Mouse (Mus musculus) intestine, embryonic 16.5 days (tissue): ENCODE data around the gene AC161166.1. TPM values are rescaled to one million over a fixed set of nuclear protein-coding genes. Genes with fewer than 3 reads are reported as not detected.

Experiments
- ATAC-seq: fragments of 200-750 bp; cut with Nextera tagmentation; 2 replicates; pipeline ENCODE4 v1.8.0; 2017; ENCODE audit warnings: moderate TSS enrichment, moderate library complexity
- H3K27ac ChIP-seq: fragments of 300-500 bp; sonication (generic); 2 replicates; pipeline ENCODE4 v1.5.1; 2014; ENCODE audit warnings: mild to moderate bottlenecking, low read length
- H3K27me3 ChIP-seq: fragments of 300-500 bp; sonication (generic); replicated peaks from 2 replicates; pipeline ENCODE4 v1.6.1; 2014; ENCODE audit warnings: low read length, control low read depth, mixed read lengths; ENCODE audit not compliant: control insufficient read depth, insufficient read depth
- H3K36me3 ChIP-seq: fragments of 300-500 bp; sonication (generic); 2 replicates; pipeline ENCODE4 v1.6.1; 2014; ENCODE audit warnings: low read length, control low read depth; ENCODE audit not compliant: control insufficient read depth, insufficient read depth
- H3K4me1 ChIP-seq: fragments of 300-500 bp; sonication (generic); 2 replicates; pipeline ENCODE4 v1.6.1; 2014; ENCODE audit warnings: low read length, control low read depth, mixed read lengths; ENCODE audit not compliant: control insufficient read depth, insufficient read depth
- H3K4me2 ChIP-seq: fragments of 300-500 bp; sonication (generic); 2 replicates; pipeline ENCODE4 v1.6.1; 2014; ENCODE audit warnings: low read depth, low read length, control low read depth
- H3K4me3 ChIP-seq: fragments of 300-500 bp; sonication (generic); 2 replicates; pipeline ENCODE4 v1.5.1; 2014; ENCODE audit warnings: mild to moderate bottlenecking, low read length
- H3K9ac ChIP-seq: fragments of 300-500 bp; sonication (generic); 2 replicates; pipeline ENCODE4 v1.6.1; 2014; ENCODE audit warnings: low read depth, low read length
- H3K9me3 ChIP-seq: fragments of 300-500 bp; sonication (generic); 2 replicates; pipeline ENCODE4 v1.6.1; 2016; ENCODE audit warnings: low read length, control low read depth; ENCODE audit not compliant: control insufficient read depth
- WGBS: fragments of 180-500 bp; shearing (Covaris S2); extraction: QIAGEN DNeasy Blood & Tissue Kit; methylation state at CpG from one replicate; pipeline ENCODE4 v1.1.7; 2014; 5-methylcytosine and 5-hydroxymethylcytosine counted together
- polyA plus RNA-seq: library from polyadenylated mRNA; unstranded; fragments of >200 nt; fragmentation: Nextera tagmentation; extraction: Ambion mirVana; gene quantifications from 2 replicates; pipeline ENCODE4 v1.2.1, GENCODE M21; 2015

Gene AC161166.1
- polyA plus RNA-seq, 1 experiment from 2014 or later, result 0.20 TPM

GRCm38 (mm10) chr7:24482208-24483020 lies 29.8 kb downstream of the AC161166.1 start:
- Histone ChIP-seq H3K4me3 (peak overlapping the region; percentile 67), H3K27ac (no peak overlapping the region), H3K36me3 (no peaks in the 10 kb centered on the region), H3K4me1 (peaks cover 13% of the 10 kb centered on the region), H3K9ac (peak overlapping the region; percentile 70), H3K9me3 (0 out of 2 replicates have a peak, but pooled peaks cover 5% of the 10 kb centered on the region), H3K27me3 (peaks cover 7% of the 10 kb centered on the region; the same call in 1 of the 2 replicates), H3K4me2 (peak overlapping the region; percentile 98)
- no peak; the same call in none of the 2 replicates for ATAC-seq
- WGBS, result 3% methylated on average over 20 of the region's 38 CpGs

DNA sequence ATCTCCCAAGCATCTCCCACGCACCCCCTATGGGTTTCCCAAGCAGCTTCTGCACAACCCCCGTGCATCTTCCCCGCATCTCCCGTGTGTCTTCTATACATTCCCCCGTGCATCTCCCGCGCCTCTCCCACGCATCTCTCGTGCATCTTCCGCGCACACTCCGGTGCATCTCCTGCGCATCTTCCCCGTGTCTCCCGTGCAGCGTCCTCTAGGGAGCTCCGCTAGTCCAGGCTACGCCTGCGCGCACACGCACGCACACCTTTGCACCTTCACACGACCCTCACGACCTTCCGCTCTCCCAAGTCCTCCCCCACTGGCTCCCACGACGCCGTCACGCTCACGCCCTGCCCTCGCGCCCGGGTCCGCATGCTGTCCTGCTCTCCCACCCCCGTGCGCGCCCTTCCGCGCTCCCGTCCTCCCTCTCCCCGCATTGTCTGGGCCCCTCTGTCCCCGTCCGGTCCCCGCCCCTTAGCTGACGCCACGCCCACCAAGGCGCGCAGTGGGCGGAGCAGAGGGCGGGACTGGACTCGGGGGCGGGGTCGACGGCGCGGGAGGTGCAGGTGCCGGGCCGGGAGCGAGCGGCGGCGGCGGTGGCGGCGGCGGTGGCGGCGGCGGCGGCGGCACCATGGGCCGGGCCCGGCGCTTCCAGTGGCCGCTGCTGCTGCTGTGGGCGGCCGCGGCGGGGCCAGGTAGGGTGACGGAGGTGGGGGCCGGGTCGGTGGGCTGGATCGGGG lies 30.6 kb downstream of the AC161166.1 start, which contains the start of gene Cadm4:
Cadm4 (plus strand) TSS at position 550 of the 734 bp plus-strand sequence.
- Histone ChIP-seq H3K9me3 (0 out of 2 replicates have a peak, but pooled peaks cover 6% of the 10 kb centered on the region), H3K4me3 (peak within 1 kb of the TSS; percentile 67), H3K9ac (peak within 1 kb of the TSS; percentile 70), H3K4me2 (peak within 1 kb of the TSS; percentile 98), H3K27ac (no peak within 1 kb of the TSS), H3K27me3 (peaks cover 7% of the 10 kb centered on the region; the same call in 1 of the 2 replicates), H3K4me1 (peaks cover 13% of the 10 kb centered on the region), H3K36me3 (no peaks in the 10 kb centered on the region)
- WGBS, result 2% methylated on average over 68 of the region's 83 CpGs
- ATAC-seq, result peak; percentile 87

- Histone ChIP-seq H3K27me3 (peaks cover 7% of the 10 kb centered on the region; the same call in 1 of the 2 replicates), H3K9ac (peak overlapping the region; percentile 70; the same call in 1 of the 2 replicates), H3K4me2 (peak overlapping the region; percentile 98), H3K4me3 (peak overlapping the region; percentile 67), H3K9me3 (0 out of 2 replicates have a peak, but pooled peaks cover 6% of the 10 kb centered on the region), H3K4me1 (peaks cover 13% of the 10 kb centered on the region), H3K27ac (no peak overlapping the region), H3K36me3 (no peaks in the 10 kb centered on the region)
- WGBS, result 15% methylated on average over 14 of the region's 14 CpGs
- ATAC-seq, result peak; percentile 36
Observed at GRCm38 (mm10) chr7:24480986-24481473, 31.2 kb downstream of the AC161166.1 start.

- no peak overlapping the region for H3K4me3 ChIP-seq
- no peak overlapping the region for H3K4me2 ChIP-seq
- no peak for ATAC-seq
- peaks cover 7% of the 10 kb centered on the region; the same call in 1 of the 2 replicates for H3K27me3 ChIP-seq
- WGBS, result 58% methylated on average over 18 of the region's 18 CpGs
- H3K9me3 ChIP-seq, result 0 out of 2 replicates have a peak, but pooled peaks cover 6% of the 10 kb centered on the region
- H3K9ac ChIP-seq, result 0 out of 2 replicates have a peak overlapping the region, but pooled peaks have one; percentile 38
- peaks cover 14% of the 10 kb centered on the region for H3K4me1 ChIP-seq
- no peaks in the 10 kb centered on the region for H3K36me3 ChIP-seq
- no peak overlapping the region for H3K27ac ChIP-seq
Observed at GRCm38 (mm10) chr7:24480121-24480941, 31.9 kb downstream of the AC161166.1 start.

GRCm38 (mm10) chr7:24479685-24480084 lies 32.6 kb downstream of the AC161166.1 start:
- ATAC-seq, result no peak
- H3K4me1 ChIP-seq, result peaks cover 16% of the 10 kb centered on the region
- no peak overlapping the region for H3K4me3 ChIP-seq
- no peaks in the 10 kb centered on the region for H3K36me3 ChIP-seq
- H3K9me3 ChIP-seq, result 0 out of 2 replicates have a peak, but pooled peaks cover 6% of the 10 kb centered on the region
- 93% methylated on average over 2 of the region's 2 CpGs for WGBS
- peaks cover 7% of the 10 kb centered on the region; the same call in 1 of the 2 replicates for H3K27me3 ChIP-seq
- H3K9ac ChIP-seq, result no peak overlapping the region
- no peak overlapping the region for H3K27ac ChIP-seq
- no peak overlapping the region for H3K4me2 ChIP-seq

GRCm38 (mm10) chr7:24478911-24479310 lies 33.3 kb downstream of the AC161166.1 start:
- peaks cover 16% of the 10 kb centered on the region for H3K4me1 ChIP-seq
- 85% methylated on average over 5 of the region's 5 CpGs for WGBS

DNA sequence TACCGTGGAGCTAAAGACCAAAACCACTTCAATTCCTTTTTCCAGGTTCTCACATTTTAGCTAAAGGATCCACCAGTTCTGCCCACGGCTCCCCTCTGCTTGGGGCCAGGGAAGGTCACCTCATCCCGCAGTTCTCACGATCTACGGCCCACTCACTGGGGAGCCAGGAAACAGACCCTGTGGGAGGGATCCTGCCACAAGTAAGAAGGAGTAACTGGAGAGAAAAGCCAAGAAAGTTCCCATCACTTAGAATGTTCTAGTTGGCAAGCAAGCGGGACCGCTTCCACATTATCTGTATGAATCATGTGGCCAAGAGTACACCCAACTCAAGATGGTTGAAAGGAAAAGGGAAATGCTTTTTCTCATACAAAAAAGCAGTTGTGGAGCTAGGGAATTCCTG lies 35.4 kb downstream of the AC161166.1 start:
- no peak overlapping the region for H3K27ac ChIP-seq
- no peak overlapping the region for H3K9ac ChIP-seq
- H3K9me3 ChIP-seq, result peaks cover 10% of the 10 kb centered on the region
- WGBS, result 84% methylated on average over 7 of the region's 7 CpGs
- peaks cover 16% of the 10 kb centered on the region for H3K4me1 ChIP-seq
- no peak for ATAC-seq
- H3K36me3 ChIP-seq, result 0 out of 2 replicates have a peak, but pooled peaks cover 3% of the 10 kb centered on the region
- H3K4me2 ChIP-seq, result no peak overlapping the region
- H3K4me3 ChIP-seq, result no peak overlapping the region
- H3K27me3 ChIP-seq, result peaks cover 4% of the 10 kb centered on the region; the same call in 1 of the 2 replicates

More at GRCm38 (mm10) chr7:24478911-24479310, 33.3 kb downstream of the AC161166.1 start:
- no peak overlapping the region for H3K27ac ChIP-seq
- no peaks in the 10 kb centered on the region for H3K36me3 ChIP-seq
- H3K9ac ChIP-seq, result no peak overlapping the region
- no peak overlapping the region for H3K4me2 ChIP-seq
- no peak overlapping the region for H3K4me3 ChIP-seq
- ATAC-seq, result no peak
- peaks cover 7% of the 10 kb centered on the region; the same call in 1 of the 2 replicates for H3K27me3 ChIP-seq
- 0 out of 2 replicates have a peak, but pooled peaks cover 6% of the 10 kb centered on the region for H3K9me3 ChIP-seq

- WGBS, result 82% methylated on average over 8 of the region's 8 CpGs
- peaks cover 2% of the 10 kb centered on the region; the same call in 1 of the 2 replicates for H3K27me3 ChIP-seq
- no peak overlapping the region for H3K4me3 ChIP-seq
- H3K27ac ChIP-seq, result no peak overlapping the region
- ATAC-seq, result no peak
- no peak overlapping the region for H3K9ac ChIP-seq
- 0 out of 2 replicates have a peak, but pooled peaks cover 3% of the 10 kb centered on the region for H3K36me3 ChIP-seq
- peaks cover 10% of the 10 kb centered on the region for H3K9me3 ChIP-seq
- peaks cover 13% of the 10 kb centered on the region for H3K4me1 ChIP-seq
- H3K4me2 ChIP-seq, result no peak overlapping the region
Observed at GRCm38 (mm10) chr7:24476338-24476737, 35.9 kb downstream of the AC161166.1 start.
